Mouse (Mus musculus) left cerebral cortex, postnatal 4 days (tissue): ENCODE measurements at regions not wholly inside any gene's neighbourhood (a gene's known extent, or its start where the extent isn't known, plus 50 kb on each side); places are given as distances from the start of the nearest gene placed in this dataset.

ENCODE experiments used
- DNase-seq: peaks from one replicate; pipeline ENCODE4 v3.0.0-alpha.2; 2022
- intact Hi-C: fragments of 180-260 bp; cut with DNase I; formaldehyde crosslinking; loops from one replicate; pipeline ENCODE4 v1.15.1; 2025

- DNase-seq, result no peak
- intact Hi-C loops, result no loop called here
These were observed 50.0 kb upstream of the Atp1b1 start for GRCm38 (mm10) chr1:164508106-164508505.
